Mouse (Mus musculus) forebrain, postnatal 0 days (tissue): Measurements from ENCODE around the gene Mb21d2. TPM values are rescaled to one million over a fixed set of nuclear protein-coding genes. Genes with fewer than 3 reads are reported as not detected.

Experiments
- ATAC-seq: fragments of 200-750 bp; cut with Nextera tagmentation; 2 replicates; pipeline ENCODE4 v1.8.0; 2017; ENCODE audit warnings: mild to moderate bottlenecking, moderate library complexity
- DNase-seq: peaks from one replicate; pipeline ENCODE4 v3.0.0-alpha.2; 2015
- H3K27ac ChIP-seq: fragments of 300-500 bp; sonication (generic); 2 replicates; pipeline ENCODE4 v1.5.1; 2014; ENCODE audit warnings: low read depth, mild to moderate bottlenecking, antibody characterized with exemption, low read length, moderate library complexity, mixed read lengths
- H3K27me3 ChIP-seq: fragments of 300-500 bp; sonication (generic); 2 replicates; pipeline ENCODE4 v1.6.1; 2014; ENCODE audit warnings: mild to moderate bottlenecking, low read length, mixed read lengths; ENCODE audit not compliant: insufficient read depth
- H3K36me3 ChIP-seq: fragments of 300-500 bp; sonication (generic); 2 replicates; pipeline ENCODE4 v1.6.1; 2014; ENCODE audit warnings: mild to moderate bottlenecking, moderate library complexity; ENCODE audit not compliant: insufficient read depth
- H3K4me1 ChIP-seq: fragments of 300-500 bp; sonication (generic); 2 replicates; pipeline ENCODE4 v1.6.1; 2014; ENCODE audit warnings: antibody characterized with exemption; ENCODE audit not compliant: insufficient read depth
- H3K4me2 ChIP-seq: fragments of 300-500 bp; sonication (generic); 2 replicates; pipeline ENCODE4 v1.6.1; 2014; ENCODE audit warnings: low read depth, mild to moderate bottlenecking, moderate library complexity
- H3K4me3 ChIP-seq: fragments of 300-500 bp; sonication (generic); 2 replicates; pipeline ENCODE4 v1.5.1; 2014; ENCODE audit warnings: low read depth, low read length, mixed read lengths
- H3K9ac ChIP-seq: fragments of 300-500 bp; sonication (generic); 2 replicates; pipeline ENCODE4 v1.6.1; 2014; ENCODE audit warnings: mild to moderate bottlenecking
- H3K9me3 ChIP-seq: fragments of 300-500 bp; sonication (generic); 2 replicates; pipeline ENCODE4 v1.6.1; 2016; ENCODE audit warnings: low read length
- CTCF ChIP-seq: sonication (generic); IDR thresholded peaks from 2 replicates; pipeline ENCODE4 v1.5.1; 2016; ENCODE audit warnings: antibody characterized with exemption, control low read depth, low read depth
- WGBS: fragments of 180-500 bp; shearing (Covaris S2); extraction: QIAGEN DNeasy Blood & Tissue Kit; methylation state at CpG from one replicate; pipeline ENCODE4 v1.1.7; 2014; 5-methylcytosine and 5-hydroxymethylcytosine counted together
- polyA plus RNA-seq: library from polyadenylated mRNA; unstranded; fragments of >200 nt; fragmentation: Nextera tagmentation; extraction: Ambion mirVana; gene quantifications from 2 replicates; pipeline ENCODE4 v1.2.1, GENCODE M21; 2015
- total RNA-seq: library from RNA; depleted of rRNA; stranded (reverse); fragments of >200 nt; gene quantifications from 2 replicates; pipeline ENCODE4 v1.2.3, GENCODE M21; 2014

Gene Mb21d2
- total and polyA plus RNA-seq, 2 experiments from 2014 or later = 15.8 to 45.3 TPM

DNA sequence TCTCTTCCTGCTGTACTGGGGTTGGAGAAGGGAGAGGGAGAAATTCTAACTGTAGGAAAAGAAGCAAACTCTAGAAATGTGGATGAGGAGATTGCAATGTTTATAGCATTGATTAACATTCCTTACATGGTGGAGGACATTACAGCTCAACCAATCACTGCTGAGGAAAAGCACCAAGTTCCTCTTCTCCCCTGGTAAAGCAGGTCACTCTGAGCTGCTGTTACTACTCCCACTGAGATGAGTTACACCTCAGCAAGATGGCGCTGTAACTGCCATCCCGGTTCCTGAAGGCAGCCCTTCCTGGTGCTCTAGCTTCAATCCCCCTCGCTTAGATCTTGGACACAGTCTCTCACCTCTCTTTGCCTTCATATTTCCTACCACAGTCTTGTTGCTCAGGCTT, 6.2 kb upstream of the Mb21d2 start:
- DNase-seq (no peak), ATAC-seq (no peak)
- Histone ChIP-seq H3K4me2 (no peak overlapping the region), H3K27me3 (no peaks in the 10 kb centered on the region), H3K9me3 (no peaks in the 10 kb centered on the region), H3K9ac (no peak overlapping the region), H3K4me3 (no peak overlapping the region), H3K4me1 (no peaks in the 10 kb centered on the region; the same call in 1 of the 2 replicates), H3K36me3 (no peaks in the 10 kb centered on the region), H3K27ac (no peak overlapping the region)
- no peak for TF ChIP-seq CTCF
- 87% methylated on average over 3 of the region's 3 CpGs for WGBS

DNA sequence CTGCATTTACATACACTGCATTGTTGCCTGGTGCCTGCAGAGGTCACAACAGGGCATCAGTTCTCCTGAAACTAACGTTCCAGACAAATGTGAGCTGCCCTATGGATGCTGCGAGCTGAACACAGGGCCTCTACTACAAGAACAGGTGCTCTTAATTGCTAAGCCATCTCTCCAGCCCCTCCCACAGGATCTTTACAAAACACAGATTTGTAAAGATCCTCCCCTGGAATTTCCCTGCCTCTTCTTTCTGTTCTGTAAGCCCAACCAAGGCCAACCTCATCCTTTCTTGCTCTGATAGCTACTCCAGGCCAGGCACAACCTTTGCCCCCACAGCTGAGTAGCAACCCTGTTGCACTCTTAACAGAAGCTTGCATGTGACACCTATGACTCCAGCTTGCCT, 1.7 kb upstream of the Mb21d2 start:
- WGBS = 61% methylated on average over 2 of the region's 2 CpGs
- ATAC-seq = no peak
- Histone ChIP-seq H3K4me1 (peaks cover 20% of the 10 kb centered on the region), H3K27ac (no peak overlapping the region), H3K36me3 (no peaks in the 10 kb centered on the region), H3K27me3 (no peaks in the 10 kb centered on the region), H3K9ac (no peak overlapping the region), H3K9me3 (no peaks in the 10 kb centered on the region), H3K4me2 (no peak overlapping the region), H3K4me3 (no peak overlapping the region)
- no peak for DNase-seq
- TF ChIP-seq CTCF = no peak

DNA sequence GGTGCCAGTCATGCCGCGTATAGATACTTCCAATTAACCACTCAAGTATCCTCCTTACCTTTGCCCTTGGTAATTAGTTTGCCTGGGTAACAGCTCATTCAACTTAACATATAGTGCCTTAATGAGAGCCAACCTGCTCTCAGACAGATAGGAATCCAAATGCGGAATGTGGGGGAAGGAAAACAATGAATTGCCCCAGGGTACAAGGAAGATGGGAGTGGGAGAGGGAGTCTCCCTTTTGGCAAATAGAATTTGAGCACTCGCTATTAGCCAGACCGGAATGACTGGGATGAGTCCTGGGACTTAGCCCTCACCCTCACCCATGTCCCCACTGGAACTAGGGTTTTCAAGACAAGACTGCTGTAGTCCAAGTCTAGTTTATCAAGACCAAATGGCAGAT, 953 bp upstream of the Mb21d2 start:
- ATAC-seq = no peak
- 12% methylated on average over 5 of the region's 5 CpGs for WGBS
- H3K27me3 ChIP-seq = no peaks in the 10 kb centered on the region
- peak overlapping the region; percentile 95 for H3K4me3 ChIP-seq
- H3K9me3 ChIP-seq = no peaks in the 10 kb centered on the region
- no peak for TF ChIP-seq CTCF
- peak overlapping the region; percentile 78 for H3K4me2 ChIP-seq
- no peak for DNase-seq
- no peak overlapping the region for H3K27ac ChIP-seq
- H3K36me3 ChIP-seq = no peaks in the 10 kb centered on the region
- peaks cover 22% of the 10 kb centered on the region for H3K4me1 ChIP-seq
- H3K9ac ChIP-seq = peak overlapping the region; percentile 82

DNA sequence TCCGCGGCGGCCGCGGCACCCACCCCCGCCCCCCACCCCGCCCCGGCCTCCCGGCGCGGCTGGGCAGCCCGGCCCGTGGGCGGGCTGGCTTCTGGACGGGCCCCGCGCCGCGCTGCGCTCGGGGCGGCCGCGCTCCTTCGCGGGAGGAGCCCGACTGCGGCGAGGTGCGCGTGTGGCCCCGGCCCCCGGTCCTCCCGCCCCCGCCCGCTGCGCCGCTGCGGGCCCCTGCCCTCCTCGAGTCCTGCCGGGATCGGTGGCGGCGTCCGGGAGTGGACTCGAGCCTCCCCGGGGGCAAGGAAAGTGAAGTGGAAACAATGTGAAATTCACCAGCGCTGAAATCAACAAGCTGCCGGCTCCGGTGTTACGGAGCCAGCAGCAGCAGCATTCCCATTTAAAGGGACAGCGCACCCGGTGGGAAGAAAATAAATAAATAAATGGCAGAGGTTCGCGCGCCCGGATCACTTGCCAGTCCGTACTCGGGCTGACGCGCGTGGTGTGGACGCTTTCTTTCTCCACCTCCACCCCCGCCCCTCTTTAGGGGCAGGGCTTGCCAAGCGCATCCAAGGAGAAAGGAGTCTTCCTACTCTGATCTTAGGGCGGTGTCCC, 316 bp upstream of the Mb21d2 start:
- no peak for TF ChIP-seq CTCF
- peak overlapping the region; percentile 78 for H3K4me2 ChIP-seq

DNA sequence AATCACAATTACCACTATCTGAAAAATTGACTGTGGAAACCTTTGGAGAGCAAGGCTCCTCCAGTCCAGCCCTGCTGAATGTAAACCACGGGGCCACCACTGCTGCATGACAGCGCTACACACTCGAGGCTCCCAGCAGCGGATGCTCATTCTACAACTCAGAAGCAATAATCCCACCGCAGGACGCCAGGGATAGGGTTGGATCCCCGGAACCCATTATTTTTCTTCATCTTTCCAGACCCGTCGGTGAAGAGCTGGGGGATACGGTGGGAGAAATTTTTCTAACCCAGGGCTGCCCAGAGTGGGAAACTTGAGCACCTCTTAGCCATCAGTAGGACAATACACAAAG, 1.0 kb downstream of the Mb21d2 start:
- WGBS = 1% methylated on average over 10 of the region's 10 CpGs
- peaks cover 22% of the 10 kb centered on the region for H3K4me1 ChIP-seq
- H3K4me2 ChIP-seq = peak overlapping the region; percentile 78
- ATAC-seq (peak; percentile 68), DNase-seq (peak; percentile 76)
- H3K9me3 ChIP-seq = no peaks in the 10 kb centered on the region
- no peaks in the 10 kb centered on the region for H3K36me3 ChIP-seq
- peak; percentile 54 for TF ChIP-seq CTCF
- peak overlapping the region; percentile 92 for H3K27ac ChIP-seq
- peak overlapping the region; percentile 82 for H3K9ac ChIP-seq
- H3K4me3 ChIP-seq = peak overlapping the region; percentile 95
- H3K27me3 ChIP-seq = no peaks in the 10 kb centered on the region

More for the DNA sequence above, 316 bp upstream of the Mb21d2 start:
- H3K36me3 ChIP-seq = no peaks in the 10 kb centered on the region
- no peaks in the 10 kb centered on the region for H3K9me3 ChIP-seq
- H3K27ac ChIP-seq = peak overlapping the region; percentile 92
- no peaks in the 10 kb centered on the region for H3K27me3 ChIP-seq
- 4% methylated on average over 66 of the region's 66 CpGs for WGBS
- H3K4me3 ChIP-seq = peak overlapping the region; percentile 95
- ATAC-seq (peak; percentile 63), DNase-seq (peak; percentile 78)
- H3K9ac ChIP-seq = peak overlapping the region; percentile 82
- H3K4me1 ChIP-seq = peaks cover 22% of the 10 kb centered on the region

DNA sequence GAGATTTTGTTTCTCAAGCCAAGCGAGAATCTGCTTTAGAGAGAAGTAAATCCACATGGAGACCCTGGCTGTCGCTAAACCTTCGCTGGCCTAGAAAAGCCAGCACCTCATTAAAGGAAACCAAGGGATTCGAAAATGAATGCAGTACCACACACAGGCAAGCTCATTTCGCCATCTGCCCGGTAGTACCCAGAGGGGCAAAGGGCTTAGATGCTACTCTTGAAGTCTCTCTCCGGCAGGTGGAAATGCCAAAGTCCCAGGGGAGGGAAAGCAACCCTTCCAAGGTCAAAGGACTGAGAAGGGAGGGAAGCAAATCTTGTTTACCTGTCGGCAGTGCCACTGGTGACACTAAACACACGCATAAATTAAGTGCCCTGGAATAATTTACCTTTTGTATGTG, 2.1 kb downstream of the Mb21d2 start:
- peak overlapping the region; percentile 82 for H3K9ac ChIP-seq
- peak overlapping the region; percentile 95 for H3K4me3 ChIP-seq
- 14% methylated on average over 9 of the region's 9 CpGs for WGBS
- DNase-seq (no peak), ATAC-seq (no peak)
- no peaks in the 10 kb centered on the region for H3K27me3 ChIP-seq
- H3K27ac ChIP-seq = no peak overlapping the region
- no peaks in the 10 kb centered on the region for H3K9me3 ChIP-seq
- H3K36me3 ChIP-seq = no peaks in the 10 kb centered on the region
- peak overlapping the region; percentile 78 for H3K4me2 ChIP-seq
- TF ChIP-seq CTCF = no peak
- peaks cover 22% of the 10 kb centered on the region for H3K4me1 ChIP-seq

DNA sequence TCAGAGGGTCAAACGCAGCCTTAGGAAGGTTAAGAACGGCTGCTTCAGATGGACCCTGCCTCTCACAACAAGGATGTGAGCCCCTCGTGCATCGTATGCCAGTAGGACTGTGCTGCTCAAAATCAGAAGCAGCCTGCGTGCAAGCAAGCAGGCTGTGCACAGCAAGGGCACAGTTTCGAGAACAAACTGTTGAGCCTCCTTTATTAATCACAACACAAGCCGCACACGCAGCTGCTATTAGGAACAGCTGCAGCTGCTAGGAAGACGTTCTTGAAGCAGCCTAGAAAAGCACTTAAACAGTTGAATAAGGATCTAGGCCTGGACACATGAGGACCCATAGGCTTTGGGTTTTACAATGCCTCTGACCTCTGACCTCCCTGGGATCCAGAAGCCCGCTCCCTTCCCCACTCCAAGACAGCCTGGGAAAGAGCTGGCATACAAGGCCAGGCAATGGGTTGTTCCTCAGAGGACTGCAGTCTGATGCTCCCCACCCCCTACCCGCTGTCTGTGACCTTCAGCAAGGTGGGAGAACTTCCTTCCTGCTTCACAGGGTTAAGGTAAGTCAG, 10.1 kb downstream of the Mb21d2 start:
- Histone ChIP-seq H3K27me3 (no peaks in the 10 kb centered on the region), H3K27ac (no peak overlapping the region), H3K9ac (no peak overlapping the region), H3K4me1 (no peaks in the 10 kb centered on the region), H3K36me3 (no peaks in the 10 kb centered on the region), H3K4me2 (no peak overlapping the region), H3K9me3 (no peaks in the 10 kb centered on the region), H3K4me3 (no peak overlapping the region)
- peak; percentile 54 for ATAC-seq
- peak; percentile 46 for DNase-seq
- TF ChIP-seq CTCF = no peak
- 60% methylated on average over 11 of the region's 11 CpGs for WGBS
